Mouse (Mus musculus) heart, postnatal 0 days (tissue): ENCODE measurements around the gene Olfr819.
"Not testable (repeated sequence)": the region's sequence is repeated elsewhere in the genome, so short reads cannot be mapped to it uniquely, and the experiment has no call there.

Experiments
- CTCF ChIP-seq: IDR thresholded peaks from 2 replicates; pipeline ENCODE4 v1.5.1; 2016; ENCODE audit warnings: antibody characterized with exemption, control low read depth, low read depth
- EP300 ChIP-seq: IDR thresholded peaks from 2 replicates; pipeline ENCODE4 v1.6.1; 2016; ENCODE audit warnings: antibody characterized with exemption, low read depth

DNA sequence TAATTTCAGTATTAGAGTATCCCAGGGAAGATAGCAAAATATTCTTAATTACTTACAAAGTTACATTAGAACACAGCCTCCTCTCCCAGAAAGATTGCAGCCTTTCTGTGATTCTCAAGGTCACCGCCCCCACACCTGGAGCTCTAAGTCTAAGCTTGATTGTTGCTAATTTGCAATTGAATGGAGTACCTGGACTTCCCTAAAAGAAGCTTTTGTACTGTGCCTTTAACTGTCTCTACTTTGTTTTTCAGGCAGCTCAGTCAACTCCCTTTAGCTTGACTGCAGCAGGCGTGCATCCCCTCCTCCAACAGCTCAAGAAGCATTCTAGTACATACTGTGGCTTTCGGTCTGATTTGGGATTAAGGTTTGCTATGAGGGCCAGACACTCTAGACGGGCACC lies 37.0 kb upstream of the Olfr819 start:
- TF ChIP-seq CTCF, EP300: not testable (repeated sequence)
